Mouse (Mus musculus) forebrain, embryonic 11.5 days (tissue): ENCODE measurements around the gene Fam171a2. TPM values are rescaled to one million over a fixed set of nuclear protein-coding genes. Genes with fewer than 3 reads are reported as not detected.

Experiments used
- ATAC-seq: fragments of 200-750 bp; cut with Nextera tagmentation; replicated peaks from 2 replicates; pipeline ENCODE4 v1.8.0; 2017; ENCODE audit warnings: moderate TSS enrichment; ENCODE audit not compliant: low FRiP score
- DNase-seq: peaks from one replicate; pipeline ENCODE4 v3.0.0-alpha.2; 2017; ENCODE audit warnings: low spot score
- H3K27ac ChIP-seq: fragments of 300-500 bp; sonication (generic); 2 replicates; pipeline ENCODE4 v1.5.1; 2014; ENCODE audit warnings: low read depth, low read length
- H3K27me3 ChIP-seq: fragments of 300-500 bp; sonication (generic); 2 replicates; pipeline ENCODE4 v1.6.1; 2014; ENCODE audit warnings: mild to moderate bottlenecking, low read length, mixed read lengths; ENCODE audit not compliant: control insufficient read depth, insufficient read depth
- H3K36me3 ChIP-seq: fragments of 300-500 bp; sonication (generic); 2 replicates; pipeline ENCODE4 v1.6.1; 2014; ENCODE audit warnings: mild to moderate bottlenecking, low read length, moderate library complexity, mixed read lengths; ENCODE audit not compliant: control insufficient read depth, insufficient read depth
- H3K4me1 ChIP-seq: fragments of 300-500 bp; sonication (generic); replicated peaks from 2 replicates; pipeline ENCODE4 v1.6.1; 2014; ENCODE audit warnings: low read length, mixed read lengths; ENCODE audit not compliant: control insufficient read depth, insufficient read depth
- H3K4me2 ChIP-seq: fragments of 300-500 bp; sonication (generic); 2 replicates; pipeline ENCODE4 v1.6.1; 2014; ENCODE audit warnings: low read depth, mild to moderate bottlenecking, low read length, moderate library complexity, mixed read lengths; ENCODE audit not compliant: severe bottlenecking
- H3K4me3 ChIP-seq: fragments of 300-500 bp; sonication (generic); 2 replicates; pipeline ENCODE4 v1.5.1; 2014; ENCODE audit warnings: low read depth, low read length
- H3K9ac ChIP-seq: fragments of 300-500 bp; sonication (generic); 2 replicates; pipeline ENCODE4 v1.6.1; 2014; ENCODE audit warnings: low read length
- H3K9me3 ChIP-seq: fragments of 300-500 bp; sonication (generic); 2 replicates; pipeline ENCODE4 v1.6.1; 2016; ENCODE audit warnings: low read length, mixed read lengths; ENCODE audit not compliant: control insufficient read depth
- WGBS: fragments of 180-500 bp; shearing (Covaris S2); extraction: QIAGEN DNeasy Blood & Tissue Kit; methylation state at CpG from one replicate; pipeline ENCODE4 v1.1.7; 2014; 5-methylcytosine and 5-hydroxymethylcytosine counted together
- polyA plus RNA-seq: library from polyadenylated mRNA; unstranded; fragments of >200 nt; fragmentation: Nextera tagmentation; extraction: Ambion mirVana; gene quantifications from 2 replicates; pipeline ENCODE4 v1.2.1, GENCODE M21; 2014

The Fam171a2 gene
- polyA plus RNA-seq, 1 experiment from 2014 or later: 11.2 TPM

GRCm38 (mm10) chr11:102430121-102431017, 17.1 kb downstream of the Fam171a2 start, which contains the start of gene Grn:
Grn (plus strand) TSS chr11:102430315.
- Histone ChIP-seq H3K27me3 (no peaks in the 10 kb centered on the region), H3K27ac (peak within 1 kb of the TSS; percentile 33; the same call in 1 of the 2 replicates), H3K9ac (peak within 1 kb of the TSS; percentile 59), H3K4me2 (peak within 1 kb of the TSS; percentile 94), H3K4me3 (peak within 1 kb of the TSS; percentile 56), H3K36me3 (no peaks in the 10 kb centered on the region), H3K9me3 (no peaks in the 10 kb centered on the region), H3K4me1 (no peaks in the 10 kb centered on the region; the same call in 1 of the 2 replicates)
- DNase-seq (peak; percentile 90), ATAC-seq (peak; percentile 93)
- WGBS: under 1% methylated on average over 28 of the region's 29 CpGs

GRCm38 (mm10) chr11:102429551-102429950, 17.9 kb downstream of the Fam171a2 start:
- Histone ChIP-seq H3K4me1 (no peaks in the 10 kb centered on the region; the same call in 1 of the 2 replicates), H3K27me3 (no peaks in the 10 kb centered on the region), H3K9me3 (no peaks in the 10 kb centered on the region), H3K36me3 (no peaks in the 10 kb centered on the region), H3K9ac (peak overlapping the region; percentile 55), H3K4me3 (peak overlapping the region; percentile 56), H3K27ac (no peak overlapping the region), H3K4me2 (peak overlapping the region; percentile 94)
- no peak for ATAC-seq
- no peak for DNase-seq
- WGBS: 52% methylated on average over 3 of the region's 3 CpGs

GRCm38 (mm10) chr11:102428981-102429540, 18.4 kb downstream of the Fam171a2 start:
- WGBS: 69% methylated on average over 8 of the region's 8 CpGs
- no peaks in the 10 kb centered on the region for H3K36me3 ChIP-seq
- H3K9me3 ChIP-seq: no peaks in the 10 kb centered on the region
- H3K4me2 ChIP-seq: no peak overlapping the region
- H3K27me3 ChIP-seq: no peaks in the 10 kb centered on the region
- H3K27ac ChIP-seq: no peak overlapping the region
- no peak overlapping the region for H3K4me3 ChIP-seq
- H3K4me1 ChIP-seq: no peaks in the 10 kb centered on the region; the same call in 1 of the 2 replicates
- no peak overlapping the region for H3K9ac ChIP-seq
- no peak for DNase-seq
- no peak for ATAC-seq

GRCm38 (mm10) chr11:102425555-102426316, 21.7 kb downstream of the Fam171a2 start:
- Histone ChIP-seq H3K36me3 (no peaks in the 10 kb centered on the region), H3K9ac (no peak overlapping the region), H3K27ac (no peak overlapping the region), H3K27me3 (no peaks in the 10 kb centered on the region), H3K4me1 (no peaks in the 10 kb centered on the region; the same call in 1 of the 2 replicates), H3K4me3 (no peak overlapping the region), H3K9me3 (no peaks in the 10 kb centered on the region), H3K4me2 (no peak overlapping the region)
- 85% methylated on average over 8 of the region's 8 CpGs for WGBS
- no peak for ATAC-seq
- no peak for DNase-seq

DNA sequence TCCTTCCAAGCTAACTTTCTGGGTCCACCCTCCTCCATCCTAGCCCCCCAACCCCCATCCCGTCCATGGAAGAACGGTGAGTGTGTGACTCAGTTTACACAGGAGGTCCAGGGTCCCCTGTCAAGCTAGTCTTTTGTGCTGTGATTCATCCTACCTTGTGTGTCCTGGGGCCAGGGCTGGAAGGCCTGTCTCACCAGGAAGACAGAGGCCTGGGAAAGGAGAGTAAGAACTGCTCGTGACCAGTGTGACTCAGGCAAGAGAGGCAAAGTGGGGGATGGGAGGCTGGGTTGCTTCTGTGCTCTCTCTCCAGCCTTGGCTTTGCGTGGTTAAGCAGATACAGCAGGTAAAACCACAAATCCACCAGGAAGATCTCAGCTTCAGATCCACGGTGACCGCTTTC, 22.8 kb downstream of the Fam171a2 start:
- H3K27ac ChIP-seq: no peak overlapping the region

DNA sequence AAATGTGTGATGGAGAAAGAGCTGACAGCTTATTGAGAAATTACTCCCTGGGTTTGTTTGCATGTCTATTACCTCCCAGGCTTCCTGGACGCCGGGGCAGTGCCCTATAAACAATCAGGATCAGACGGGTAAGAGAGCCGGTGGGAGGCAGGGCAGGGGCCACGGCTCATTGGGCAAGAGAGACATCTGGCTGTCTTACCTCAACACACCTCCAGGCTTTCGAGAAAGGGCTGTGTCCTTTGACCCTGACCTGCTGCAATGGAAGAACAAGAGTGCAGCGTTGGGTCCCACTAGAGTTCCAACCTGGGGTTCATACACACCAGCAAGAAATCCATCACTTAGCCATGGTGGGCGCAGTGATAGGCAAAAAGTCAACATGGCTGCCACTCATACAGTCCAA, 25.9 kb downstream of the Fam171a2 start:
- ATAC-seq: no peak
- Histone ChIP-seq H3K27ac (no peak overlapping the region), H3K27me3 (no peaks in the 10 kb centered on the region), H3K4me1 (no peaks in the 10 kb centered on the region), H3K9ac (no peak overlapping the region), H3K9me3 (no peaks in the 10 kb centered on the region), H3K36me3 (no peaks in the 10 kb centered on the region), H3K4me2 (no peak overlapping the region), H3K4me3 (no peak overlapping the region)
- DNase-seq: no peak
- 66% methylated on average over 8 of the region's 8 CpGs for WGBS

More for the DNA sequence above, 22.8 kb downstream of the Fam171a2 start:
- Histone ChIP-seq H3K9me3 (no peaks in the 10 kb centered on the region), H3K36me3 (no peaks in the 10 kb centered on the region), H3K4me3 (no peak overlapping the region), H3K9ac (no peak overlapping the region), H3K4me2 (no peak overlapping the region), H3K27me3 (no peaks in the 10 kb centered on the region), H3K4me1 (no peaks in the 10 kb centered on the region)
- DNase-seq (no peak), ATAC-seq (no peak)
- WGBS: 79% methylated on average over 6 of the region's 6 CpGs

DNA sequence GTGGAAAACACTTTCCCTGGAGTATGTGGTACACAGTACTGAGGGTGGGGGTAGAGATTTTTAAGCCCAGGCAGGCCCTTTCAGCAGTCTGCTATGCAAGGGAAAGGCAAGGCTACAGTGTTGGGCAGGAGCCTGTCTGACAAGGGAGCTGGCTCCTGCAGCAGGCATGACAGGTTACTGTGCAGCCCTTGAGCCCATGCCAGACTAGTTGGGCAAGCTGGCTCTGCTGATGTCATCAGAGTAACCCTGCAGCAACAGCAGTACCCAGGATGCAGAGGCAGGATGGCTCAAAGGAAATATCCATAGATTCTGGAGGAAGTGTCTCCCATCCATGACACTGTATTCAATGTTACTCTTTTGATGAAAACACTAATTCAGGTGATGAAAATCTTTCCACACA, 28.6 kb downstream of the Fam171a2 start:
- no peak overlapping the region for H3K4me2 ChIP-seq
- no peaks in the 10 kb centered on the region for H3K27me3 ChIP-seq
- H3K27ac ChIP-seq: no peak overlapping the region
- H3K36me3 ChIP-seq: no peaks in the 10 kb centered on the region
- no peak overlapping the region for H3K4me3 ChIP-seq
- no peak overlapping the region for H3K9ac ChIP-seq
- H3K4me1 ChIP-seq: no peaks in the 10 kb centered on the region
- DNase-seq: no peak
- ATAC-seq: no peak
- H3K9me3 ChIP-seq: no peaks in the 10 kb centered on the region

DNA sequence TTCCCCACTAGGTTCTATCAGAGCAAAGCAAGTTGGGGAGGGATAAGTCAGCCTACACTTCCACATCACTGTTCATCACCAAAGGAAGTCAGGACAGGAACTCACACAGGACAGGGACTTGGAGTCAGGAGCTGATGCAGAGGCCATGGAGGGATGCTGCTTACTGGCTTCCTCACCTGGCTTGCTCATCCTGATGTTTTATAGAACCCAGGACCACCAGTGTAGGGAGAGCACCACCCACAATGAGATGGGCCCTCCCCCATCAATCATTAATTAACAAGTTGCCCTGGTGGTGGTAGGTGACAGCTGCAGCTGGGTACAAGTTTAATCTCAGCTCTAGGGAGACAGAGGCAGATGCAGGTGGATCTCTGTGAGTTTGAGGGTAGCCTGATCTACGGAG, 30.3 kb downstream of the Fam171a2 start:
- no peak overlapping the region for H3K4me3 ChIP-seq
- H3K27me3 ChIP-seq: no peaks in the 10 kb centered on the region
- no peak overlapping the region for H3K27ac ChIP-seq
- ATAC-seq (no peak), DNase-seq (no peak)
- H3K36me3 ChIP-seq: no peaks in the 10 kb centered on the region
- no peaks in the 10 kb centered on the region for H3K9me3 ChIP-seq
- H3K4me1 ChIP-seq: no peaks in the 10 kb centered on the region
- H3K4me2 ChIP-seq: no peak overlapping the region
- 89% methylated on average over 1 of the region's 1 CpGs for WGBS
- no peak overlapping the region for H3K9ac ChIP-seq
